Mouse (Mus musculus) bone marrow, adult 2 months (tissue): ENCODE data around the gene Hebp1.

Source experiments
- CTCF ChIP-seq: fragments of 200-500 bp; IDR thresholded peaks from 2 replicates; pipeline ENCODE4 v1.5.1; 2011; ENCODE audit warnings: low read length, control low read depth; ENCODE audit not compliant: control insufficient read depth, insufficient read depth
- POLR2A ChIP-seq: fragments of 200-500 bp; IDR thresholded peaks from 2 replicates; pipeline ENCODE4 v1.6.1; 2011; ENCODE audit warnings: low read depth, mild to moderate bottlenecking, control low read depth, low read length, borderline replicate concordance; ENCODE audit not compliant: control insufficient read depth

GRCm38 (mm10) chr6:135203737-135204136, 5.9 kb upstream of the Hebp1 start:
- no peak for TF ChIP-seq POLR2A
- no peak for TF ChIP-seq CTCF
